Mouse (Mus musculus) ovary, postnatal 36 days (tissue): ENCODE measurements around the gene 6430548M08Rik.
A peak's percentile ranks its signal among the peaks of the same experiment; 100 is the strongest.

Source experiments
- DNase-seq: peaks from one replicate; pipeline ENCODE4 v3.0.0; 2022; ENCODE audit warnings: low spot score, mixed read lengths

The 6430548M08Rik gene

DNA sequence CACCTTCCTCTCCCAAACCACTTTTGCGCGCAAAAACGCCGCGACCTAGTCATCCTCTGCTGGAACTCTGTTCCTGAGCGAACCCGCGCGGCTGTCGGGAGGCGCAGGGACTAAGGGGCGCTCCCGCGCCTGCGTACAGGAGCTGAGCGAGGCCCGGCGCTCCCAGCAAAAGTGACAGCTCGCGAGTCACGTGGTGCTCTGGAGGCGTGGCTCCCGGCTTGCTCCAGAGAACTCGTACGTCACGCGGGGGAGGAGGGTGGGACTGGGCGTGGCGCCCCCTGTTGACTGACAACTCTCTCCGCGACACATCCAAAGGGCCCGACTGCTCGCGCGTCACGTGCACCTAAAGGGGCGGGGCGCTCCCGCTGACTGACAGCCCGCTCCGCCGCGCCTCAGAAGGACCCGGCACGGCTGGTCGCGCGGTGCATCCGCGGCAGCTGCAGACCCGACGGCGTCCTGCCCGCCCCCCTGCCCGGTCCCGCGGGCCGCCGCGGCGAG lies at the start of gene 6430548M08Rik:
Gene 6430548M08Rik, plus strand, starts transcription at position 395 of the 498 bp plus-strand sequence.
- DNase-seq = peak; percentile 100

DNA sequence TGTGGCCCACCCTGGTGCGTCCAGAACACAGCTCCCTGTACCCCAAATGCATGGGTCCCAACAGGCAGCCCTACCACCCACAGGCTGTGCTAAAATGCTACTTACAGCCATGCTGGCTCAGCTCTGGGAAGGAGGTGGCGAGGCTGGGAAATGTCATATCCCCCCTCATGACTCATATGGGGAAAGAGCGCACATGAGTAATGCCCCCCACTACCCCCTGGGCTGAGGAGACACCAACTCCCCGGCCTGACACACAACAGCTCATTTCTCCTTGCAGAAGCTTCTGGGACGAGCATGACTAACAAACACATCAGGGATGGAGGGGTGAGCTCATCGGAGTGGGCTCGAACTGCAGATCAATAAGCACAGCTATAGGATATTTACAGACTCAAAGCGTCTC lies 48.3 kb upstream of the 6430548M08Rik start:
- no peak for DNase-seq

- no peak for DNase-seq
These were observed 47.7 kb upstream of the 6430548M08Rik start for GRCm38 (mm10) chr8:120066226-120066625.

DNA sequence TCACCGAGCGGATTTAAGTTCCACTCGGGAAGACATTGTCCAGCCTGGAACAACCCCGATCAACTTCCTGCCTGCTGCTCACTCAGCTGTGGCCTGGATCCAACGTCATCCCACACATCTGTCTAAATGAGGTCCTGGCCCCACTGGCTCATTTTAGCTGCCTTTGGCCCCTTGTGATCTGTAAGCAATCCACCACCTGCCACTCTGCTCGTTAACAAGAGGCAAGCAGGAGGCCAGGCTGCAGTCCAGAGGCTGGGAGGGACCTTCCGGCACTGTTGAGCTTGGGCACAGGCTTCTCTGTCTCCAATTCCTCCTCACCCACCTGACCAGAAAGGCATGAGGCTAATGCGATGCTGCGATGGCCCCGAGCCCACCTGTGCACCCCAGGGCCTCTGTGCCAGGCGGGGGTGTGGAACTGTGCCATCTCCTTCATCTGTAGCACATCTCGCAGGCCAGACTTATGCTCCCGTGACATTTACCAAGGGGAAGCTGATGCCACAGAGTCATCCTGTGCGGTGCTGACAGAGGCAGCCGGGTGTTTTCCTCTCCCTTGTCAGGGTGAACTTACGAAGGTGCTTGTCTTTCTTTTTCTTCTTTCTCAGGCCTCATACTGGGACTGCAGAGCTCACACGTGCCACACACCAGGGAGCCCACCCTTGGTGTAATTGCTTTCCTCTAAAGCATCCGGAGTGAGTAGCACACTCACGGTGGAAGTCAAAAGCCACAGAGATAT lies 45.9 kb upstream of the 6430548M08Rik start:
- no peak for DNase-seq

- DNase-seq = peak; percentile 81
These were observed 42.3 kb upstream of the 6430548M08Rik start for GRCm38 (mm10) chr8:120071684-120072083.

GRCm38 (mm10) chr8:120072259-120072658 lies 41.7 kb upstream of the 6430548M08Rik start:
- DNase-seq = peak; percentile 29

DNA sequence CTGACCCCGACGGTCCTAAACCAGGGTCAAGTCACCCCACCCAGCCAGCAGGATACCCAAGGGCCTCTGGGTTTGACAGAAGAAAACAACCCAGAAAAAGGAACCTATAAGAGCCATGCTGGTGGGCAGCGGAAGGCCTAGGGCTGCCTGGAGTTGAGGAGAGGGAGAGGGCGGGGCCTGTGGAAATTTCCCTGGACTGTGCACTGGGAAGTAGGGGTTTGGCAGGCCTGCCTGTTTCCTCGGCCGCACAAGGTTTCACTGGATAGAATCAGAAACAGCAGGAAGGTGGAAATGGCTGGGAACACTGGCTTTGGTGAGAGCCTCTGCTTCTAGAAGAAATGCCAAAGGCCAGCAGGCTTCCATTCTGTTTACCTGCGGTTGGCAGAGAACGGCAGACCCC lies 41.1 kb upstream of the 6430548M08Rik start:
- DNase-seq = no peak

- DNase-seq = no peak
These were observed 39.4 kb upstream of the 6430548M08Rik start for GRCm38 (mm10) chr8:120074516-120074915.

GRCm38 (mm10) chr8:120075347-120075746 lies 38.6 kb upstream of the 6430548M08Rik start:
- DNase-seq = no peak

- DNase-seq = peak; percentile 78
These were observed 35.9 kb upstream of the 6430548M08Rik start for GRCm38 (mm10) chr8:120078080-120078479.

GRCm38 (mm10) chr8:120079361-120079760 lies 34.6 kb upstream of the 6430548M08Rik start:
- DNase-seq = no peak

DNA sequence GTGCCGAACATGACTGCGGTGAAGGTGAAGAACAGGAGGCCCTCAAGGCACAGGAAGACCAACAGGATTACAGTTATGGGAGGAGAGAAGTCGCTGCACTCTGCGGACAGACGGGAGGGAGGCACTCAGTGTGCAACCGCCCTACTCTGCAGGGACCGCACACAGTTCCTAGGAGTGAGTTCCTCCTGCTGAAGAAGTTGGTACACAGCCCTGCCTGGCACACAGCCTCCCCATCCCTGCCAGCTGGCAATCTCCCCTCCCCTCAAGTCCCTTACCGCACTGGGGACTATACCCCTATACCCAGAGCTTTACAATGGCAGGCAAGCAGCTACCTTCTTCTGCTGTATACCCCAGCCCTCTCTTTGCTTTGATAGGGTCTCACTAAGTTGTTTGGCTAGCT lies 30.7 kb upstream of the 6430548M08Rik start:
- DNase-seq = no peak

DNA sequence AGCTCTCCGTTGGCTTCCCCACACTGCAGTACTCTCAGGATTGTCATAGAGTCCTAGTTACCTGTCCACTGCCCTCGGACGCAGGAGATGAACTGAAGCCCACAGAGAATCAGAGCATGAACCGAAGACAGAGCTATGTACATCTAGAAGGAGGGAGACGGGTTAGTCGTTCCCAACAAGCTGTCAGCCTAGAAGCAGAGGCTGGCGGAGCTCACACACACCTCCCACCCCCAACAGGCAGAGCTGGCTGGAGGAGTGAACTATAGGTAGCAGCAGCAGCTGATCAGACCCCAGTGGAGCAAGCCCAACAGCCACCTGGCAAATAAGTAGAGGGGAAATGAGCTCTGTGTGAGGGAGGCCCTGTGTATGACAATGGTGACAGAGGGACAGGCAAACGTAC lies 29.2 kb upstream of the 6430548M08Rik start:
- no peak for DNase-seq

DNA sequence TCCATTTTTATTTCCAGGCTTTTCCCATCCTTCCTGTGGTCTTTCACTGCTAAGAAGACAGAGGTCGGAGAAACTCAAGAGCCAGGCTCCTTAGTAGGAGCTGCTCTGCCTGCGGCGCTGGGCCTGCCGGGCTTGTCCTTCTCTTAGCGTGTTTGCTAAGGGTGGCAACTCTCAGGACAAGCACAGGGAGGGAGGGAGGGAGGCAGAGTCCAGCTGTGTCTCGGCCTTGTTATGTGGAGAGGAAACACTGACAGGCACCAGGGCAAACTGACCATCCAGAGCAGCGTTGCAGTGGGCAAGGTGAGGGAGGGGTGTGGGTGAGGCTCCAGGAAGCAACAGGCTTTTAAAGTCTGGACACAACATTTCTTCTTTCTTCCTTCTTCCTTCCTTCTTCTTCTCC lies 24.4 kb upstream of the 6430548M08Rik start:
- DNase-seq = no peak

- no peak for DNase-seq
These were observed 22.9 kb upstream of the 6430548M08Rik start for GRCm38 (mm10) chr8:120091032-120091431.

DNA sequence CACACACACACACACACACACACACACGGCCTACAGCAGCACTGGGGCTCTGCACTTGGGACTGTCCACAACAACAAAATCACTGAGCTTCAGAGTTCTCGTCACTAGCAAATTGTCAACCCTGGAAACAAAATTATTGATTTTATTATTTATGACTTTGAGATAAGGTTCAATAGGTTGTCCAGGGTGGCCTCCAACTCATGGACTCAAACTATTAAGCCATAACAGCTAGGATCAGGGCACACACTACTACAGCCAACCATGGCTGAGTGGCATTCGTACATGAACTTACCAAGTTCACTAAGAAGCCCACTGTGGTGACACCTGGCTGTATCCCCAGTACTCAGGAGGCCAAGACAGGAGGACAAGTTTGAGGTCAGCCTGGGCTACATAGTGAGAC lies 20.8 kb upstream of the 6430548M08Rik start:
- DNase-seq = no peak

DNA sequence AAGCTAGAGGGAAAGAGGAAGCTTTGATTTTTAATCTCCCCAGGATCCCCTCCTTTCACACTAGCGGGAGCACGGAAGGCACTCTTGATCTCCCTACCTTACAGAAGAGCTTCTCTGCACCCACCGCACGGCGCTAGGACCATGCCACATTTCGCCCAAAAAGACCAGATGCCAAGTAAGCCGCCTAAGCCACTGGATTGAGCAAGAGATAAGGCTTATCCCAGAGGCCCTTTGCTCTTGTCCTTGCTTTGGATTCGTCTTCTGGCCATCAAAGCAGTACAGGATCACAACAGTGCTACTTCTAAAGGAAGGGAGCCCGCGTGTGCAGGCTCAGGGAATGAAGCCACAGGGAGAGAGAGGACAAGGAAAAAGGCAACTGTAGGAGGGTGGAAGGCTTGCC lies 19.2 kb upstream of the 6430548M08Rik start:
- no peak for DNase-seq

- DNase-seq = no peak
These were observed 17.5 kb upstream of the 6430548M08Rik start for GRCm38 (mm10) chr8:120096486-120096885.

- DNase-seq = no peak
These were observed 13.4 kb upstream of the 6430548M08Rik start for GRCm38 (mm10) chr8:120100388-120101067.

DNA sequence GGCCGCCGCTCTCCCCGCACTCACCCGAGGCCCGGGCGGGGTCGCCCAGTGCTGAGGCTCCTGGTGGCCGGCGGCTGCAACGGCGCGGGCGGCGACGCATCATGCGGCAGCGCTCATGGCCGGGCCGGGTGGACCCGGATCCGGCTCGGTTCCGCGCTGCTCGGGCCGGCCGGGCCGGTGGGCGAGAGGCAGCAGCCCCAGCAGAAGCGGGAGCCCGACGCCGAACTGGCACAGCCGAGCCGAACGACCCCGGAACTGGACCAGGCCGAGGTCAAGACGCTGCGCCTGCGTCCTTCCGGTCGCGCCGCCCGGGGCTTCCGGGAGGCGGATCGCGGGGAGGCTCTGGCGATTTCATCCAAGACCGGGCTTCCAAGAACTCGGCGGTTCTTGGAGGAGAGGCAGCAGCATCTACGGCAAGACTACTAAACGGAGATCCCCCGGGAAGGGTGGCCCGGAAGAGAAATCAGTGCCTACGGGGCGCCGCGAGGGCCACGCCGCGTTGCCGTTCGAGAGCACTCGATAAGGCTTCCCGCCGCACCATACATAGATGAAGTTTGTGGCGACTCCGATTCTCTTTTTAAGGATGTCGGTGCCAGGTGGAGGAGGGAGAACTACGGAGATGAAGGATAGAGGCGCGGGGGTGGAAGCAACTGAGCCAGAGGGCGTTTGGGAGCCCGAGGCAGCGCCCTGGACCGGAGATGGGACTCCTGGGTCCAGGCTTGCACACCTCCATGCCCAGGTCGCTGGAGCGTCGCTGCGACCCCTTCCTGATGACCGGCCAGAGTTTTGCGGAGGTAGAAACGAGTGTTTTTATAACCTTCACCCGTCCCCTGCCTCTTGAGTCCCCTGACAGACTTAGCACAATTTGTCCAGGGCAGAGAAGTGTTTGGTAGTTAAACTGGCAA lies 12.6 kb upstream of the 6430548M08Rik start, which contains the start of gene Zdhhc7:
Gene Zdhhc7, minus strand, starts transcription at position 415 of the 905 bp plus-strand sequence.
- DNase-seq = peak; percentile 81

- DNase-seq = no peak
These were observed 10.0 kb upstream of the 6430548M08Rik start for GRCm38 (mm10) chr8:120103916-120104315.

DNA sequence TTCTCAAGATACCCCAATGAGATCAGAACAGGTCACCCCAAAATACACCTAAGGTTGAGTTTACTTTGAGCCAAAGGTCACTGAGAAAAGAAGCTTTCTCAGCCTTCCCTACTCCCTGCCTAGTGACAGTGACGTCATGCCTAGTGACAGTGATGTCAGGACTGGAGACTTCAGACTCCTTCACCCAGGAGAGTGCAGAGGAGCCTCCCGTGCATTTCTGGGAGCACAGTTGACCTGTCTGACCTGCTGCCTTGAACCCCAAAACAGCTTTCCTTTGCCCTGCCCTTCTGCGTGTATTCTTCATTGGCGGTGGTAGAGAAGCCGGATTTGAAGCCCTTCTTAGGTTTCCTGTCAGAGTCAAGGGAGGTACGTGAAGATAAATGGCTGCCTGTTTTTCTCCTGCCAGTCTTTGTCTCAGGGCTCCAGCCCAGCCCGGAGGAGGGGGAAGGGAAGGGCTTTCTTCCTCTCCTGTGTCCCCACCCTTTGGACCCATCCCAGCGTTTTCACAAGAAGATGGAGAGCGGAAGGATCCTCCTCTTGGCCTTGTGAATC lies 9.2 kb upstream of the 6430548M08Rik start:
- peak; percentile 51 for DNase-seq
